Mouse (Mus musculus): ENCODE measurements around the gene Smarcc2. TPM values are rescaled to one million over a fixed set of nuclear protein-coding genes. Genes with fewer than 3 reads are reported as not detected.
"Not testable (repeated sequence)": the region's sequence is repeated elsewhere in the genome, so short reads cannot be mapped to it uniquely, and the experiment has no call there.

The Smarcc2 gene
- polyA plus RNA-seq, 1 experiment from 2014 or later, result 34.9 TPM

DNA sequence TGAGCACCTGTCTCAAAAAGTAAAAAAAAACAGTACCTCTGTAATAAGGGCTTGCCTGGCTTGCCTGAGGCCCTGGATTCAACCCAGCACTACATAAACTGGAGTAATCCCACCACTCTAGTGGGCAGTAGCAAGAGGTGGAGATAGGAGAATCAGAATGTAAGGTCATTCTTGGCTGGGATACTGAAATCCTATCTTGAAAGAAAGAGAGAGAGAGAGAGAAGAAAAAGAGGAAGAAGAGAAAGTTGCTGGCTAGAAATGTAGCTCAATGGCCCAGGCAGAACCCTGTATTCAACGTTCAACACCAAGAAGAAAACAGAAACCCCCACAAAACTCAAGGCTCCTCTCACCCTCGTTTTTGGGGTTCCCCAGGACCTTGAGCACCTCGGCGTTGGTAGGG is 36.9 kb downstream of the Smarcc2 start:
- H3K4me1 ChIP-seq, result peaks cover 64% of the 10 kb centered on the region
- 0 out of 2 replicates have a peak overlapping the region, but pooled peaks have one; percentile 28 for H3K9ac ChIP-seq
- WGBS (ENCODE audit: insufficient replicate concordance), result 60% methylated on average over 4 of the region's 4 CpGs
- peaks cover 15% of the 10 kb centered on the region for H3K36me3 ChIP-seq
- H3K27ac ChIP-seq, result no peak overlapping the region
- no peaks in the 10 kb centered on the region for H3K9me3 ChIP-seq (replicated peaks)
- no peaks in the 10 kb centered on the region for H3K27me3 ChIP-seq (replicated peaks)
- H3K4me2 ChIP-seq, result no peak overlapping the region
- no peak overlapping the region for H3K4me3 ChIP-seq
- ATAC-seq, result no peak

DNA sequence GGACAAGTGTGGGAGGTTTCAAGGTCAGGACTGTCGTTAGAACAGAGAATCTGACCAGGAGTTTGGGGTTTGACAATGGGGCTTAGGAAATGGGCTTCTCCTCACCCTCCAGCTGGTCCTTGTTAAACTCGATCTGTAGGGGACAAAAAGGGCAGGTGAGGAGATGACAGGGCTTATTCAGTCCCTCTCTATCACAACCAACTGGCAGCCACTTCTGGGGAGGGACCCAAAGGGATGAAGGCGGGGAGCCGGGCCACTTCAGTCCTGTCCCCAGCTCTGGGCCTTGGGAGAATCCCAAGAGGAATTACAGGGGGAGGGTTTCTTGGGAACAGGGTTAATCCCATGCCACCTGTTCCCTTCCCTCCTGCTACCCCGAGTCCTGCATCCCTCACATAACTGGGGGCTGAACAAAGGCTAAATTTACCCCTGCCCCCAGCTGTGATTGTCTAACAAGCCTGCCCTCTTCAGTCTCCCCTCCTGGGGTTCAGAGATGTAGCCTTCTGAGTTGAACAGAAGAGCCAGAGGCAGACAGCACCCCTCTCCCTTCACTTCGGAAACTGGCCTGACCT is 37.5 kb downstream of the Smarcc2 start:
- H3K4me3 ChIP-seq, result no peak overlapping the region

DNA sequence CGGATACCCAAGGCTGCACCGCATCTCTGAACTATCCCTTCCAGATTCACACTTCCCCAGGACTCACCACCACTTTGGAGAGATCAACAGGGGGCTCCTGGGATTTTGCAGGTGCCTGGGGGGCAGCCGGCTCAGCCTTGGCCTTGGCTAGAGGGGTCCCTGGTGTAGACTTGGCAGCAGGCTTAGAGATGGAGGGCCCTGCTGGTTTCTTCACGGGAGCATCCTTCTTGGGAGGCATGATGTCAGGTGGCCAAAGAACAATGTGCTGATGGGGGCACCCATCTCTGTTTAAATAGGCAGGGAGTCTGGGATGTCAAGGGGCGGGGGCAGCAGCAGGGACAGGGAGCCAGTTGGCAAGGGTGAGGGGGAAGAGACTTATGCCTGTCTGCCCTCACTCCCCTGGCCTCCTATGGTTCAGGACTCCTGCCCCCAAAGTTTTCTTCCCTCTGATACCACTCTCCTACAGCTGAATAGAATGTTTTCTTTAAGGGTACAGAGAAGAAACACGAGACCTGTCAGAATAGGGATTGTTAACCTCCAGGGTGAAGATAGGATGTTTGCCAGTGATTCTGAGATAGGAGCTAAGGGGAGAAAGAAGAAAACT is 38.2 kb downstream of the Smarcc2 start:
- no peak for ATAC-seq
- H3K9ac ChIP-seq, result peak overlapping the region; percentile 17; the same call in 1 of the 2 replicates

More for the DNA sequence above, 37.5 kb downstream of the Smarcc2 start:
- H3K4me1 ChIP-seq, result peaks cover 57% of the 10 kb centered on the region
- no peaks in the 10 kb centered on the region for H3K27me3 ChIP-seq (replicated peaks)
- H3K4me2 ChIP-seq, result no peak overlapping the region
- H3K9ac ChIP-seq, result no peak overlapping the region
- no peaks in the 10 kb centered on the region for H3K9me3 ChIP-seq (replicated peaks)
- 62% methylated on average over 6 of the region's 6 CpGs for WGBS (ENCODE audit: insufficient replicate concordance)
- no peak for ATAC-seq
- no peak overlapping the region for H3K27ac ChIP-seq
- H3K36me3 ChIP-seq, result peaks cover 8% of the 10 kb centered on the region

DNA sequence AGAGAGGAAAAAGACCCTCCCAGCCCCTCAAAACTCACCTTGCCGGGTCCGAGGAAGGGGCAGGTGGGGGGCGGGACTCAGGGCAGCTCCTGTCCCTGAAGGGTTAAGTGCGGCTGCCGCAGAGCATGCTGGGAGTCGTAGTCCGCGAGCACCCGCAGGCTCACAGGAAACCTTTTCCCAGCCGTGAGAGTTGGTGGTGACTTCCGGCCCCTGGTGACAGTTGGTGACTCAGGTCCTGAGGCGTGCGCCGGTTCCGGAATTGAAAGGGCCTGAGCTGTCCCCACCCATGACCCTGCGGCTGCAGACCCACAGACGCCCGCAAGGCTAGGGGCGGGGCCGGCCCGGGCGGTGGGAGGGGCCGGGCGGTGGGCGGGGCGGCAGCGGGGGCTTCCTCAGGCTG is 39.5 kb downstream of the Smarcc2 start, which contains the start of gene Myl6b:
Gene Myl6b, minus strand, starts transcription at position 96 of the 400 bp plus-strand sequence.
- ATAC-seq, result peak; percentile 88
- H3K4me1 ChIP-seq, result peaks cover 62% of the 10 kb centered on the region
- no peaks in the 10 kb centered on the region for H3K9me3 ChIP-seq (replicated peaks)
- peak within 1 kb of the TSS; percentile 71 for H3K9ac ChIP-seq
- 0% methylated on average over 27 of the region's 27 CpGs for WGBS (ENCODE audit: insufficient replicate concordance)
- no peaks in the 10 kb centered on the region for H3K27me3 ChIP-seq (replicated peaks)
- peak within 1 kb of the TSS; percentile 64 for H3K4me3 ChIP-seq
- peak within 1 kb of the TSS; percentile 91 for H3K4me2 ChIP-seq
- H3K36me3 ChIP-seq, result no peaks in the 10 kb centered on the region
- peak within 1 kb of the TSS; percentile 79 for H3K27ac ChIP-seq

More for the DNA sequence above, 38.2 kb downstream of the Smarcc2 start:
- Histone ChIP-seq H3K9me3 (replicated peaks) (no peaks in the 10 kb centered on the region), H3K4me3 (no peak overlapping the region), H3K27me3 (replicated peaks) (no peaks in the 10 kb centered on the region), H3K4me2 (no peak overlapping the region), H3K4me1 (peaks cover 57% of the 10 kb centered on the region), H3K27ac (no peak overlapping the region), H3K36me3 (peaks cover 2% of the 10 kb centered on the region)
- 59% methylated on average over 6 of the region's 6 CpGs for WGBS (ENCODE audit: insufficient replicate concordance)

DNA sequence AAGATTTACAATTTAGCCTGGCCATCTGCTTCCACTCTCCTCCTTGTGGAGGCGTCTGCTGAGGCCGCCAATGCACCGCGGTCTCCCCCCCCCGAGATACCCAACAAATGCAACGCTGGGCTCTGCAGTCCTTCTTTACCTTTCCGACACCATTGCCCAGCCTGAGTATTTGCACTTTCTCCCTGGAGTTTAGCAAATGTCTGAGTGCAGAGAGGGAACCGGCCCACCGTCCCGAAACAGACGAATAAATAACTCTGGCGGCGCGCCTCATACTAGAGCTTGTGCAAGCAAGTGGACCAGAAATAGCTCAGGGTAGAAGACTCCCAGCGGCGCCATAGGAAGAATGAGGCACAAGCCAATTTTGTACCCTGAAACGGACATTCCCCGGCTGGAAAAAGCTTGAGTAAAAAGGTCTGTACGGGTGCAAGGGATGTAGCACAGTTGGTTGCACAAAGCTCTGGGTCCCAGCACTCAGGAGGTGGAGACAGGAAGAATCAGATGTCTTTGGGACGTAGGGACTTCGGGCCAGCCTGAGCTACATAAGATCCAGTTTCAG is 40.1 kb downstream of the Smarcc2 start:
- Histone ChIP-seq H3K36me3 (no peaks in the 10 kb centered on the region), H3K9ac (peak overlapping the region; percentile 71), H3K4me3 (peak overlapping the region; percentile 64), H3K27me3 (replicated peaks) (no peaks in the 10 kb centered on the region), H3K4me2 (peak overlapping the region; percentile 91), H3K4me1 (peaks cover 68% of the 10 kb centered on the region), H3K9me3 (replicated peaks) (no peaks in the 10 kb centered on the region), H3K27ac (peak overlapping the region; percentile 79)
- peak; percentile 51 for ATAC-seq
- under 1% methylated on average over 21 of the region's 21 CpGs for WGBS (ENCODE audit: insufficient replicate concordance)

- H3K27me3 ChIP-seq (replicated peaks), result no peaks in the 10 kb centered on the region
- WGBS (ENCODE audit: insufficient replicate concordance), result 59% methylated on average over 5 of the region's 5 CpGs
- H3K9me3 ChIP-seq (replicated peaks), result no peaks in the 10 kb centered on the region
- H3K27ac ChIP-seq, result peak overlapping the region; percentile 62; the same call in 1 of the 2 replicates
- peaks cover 62% of the 10 kb centered on the region for H3K4me1 ChIP-seq
- no peak overlapping the region for H3K4me3 ChIP-seq
- no peak for ATAC-seq
- no peak overlapping the region for H3K9ac ChIP-seq
- peaks cover 4% of the 10 kb centered on the region; the same call in 1 of the 2 replicates for H3K36me3 ChIP-seq
- no peak overlapping the region for H3K4me2 ChIP-seq
These were observed 43.3 kb downstream of the Smarcc2 start for GRCm38 (mm10) chr10:128502341-128502740.

- Histone ChIP-seq H3K4me2 (no peak overlapping the region), H3K4me3 (no peak overlapping the region), H3K27me3 (replicated peaks) (no peaks in the 10 kb centered on the region), H3K36me3 (peaks cover 4% of the 10 kb centered on the region; the same call in 1 of the 2 replicates), H3K27ac (no peak overlapping the region), H3K9me3 (replicated peaks) (no peaks in the 10 kb centered on the region), H3K9ac (no peak overlapping the region), H3K4me1 (peaks cover 50% of the 10 kb centered on the region)
- no peak for ATAC-seq
- 80% methylated on average over 8 of the region's 8 CpGs for WGBS (ENCODE audit: insufficient replicate concordance)
These were observed 44.5 kb downstream of the Smarcc2 start for GRCm38 (mm10) chr10:128503532-128503931.

- Histone ChIP-seq H3K4me2 (peak overlapping the region; percentile 49; the same call in 1 of the 2 replicates), H3K4me1 (peaks cover 50% of the 10 kb centered on the region), H3K36me3 (peaks cover 4% of the 10 kb centered on the region; the same call in 1 of the 2 replicates), H3K9me3 (replicated peaks) (no peaks in the 10 kb centered on the region), H3K27ac (peak overlapping the region; percentile 78), H3K27me3 (replicated peaks) (no peaks in the 10 kb centered on the region), H3K9ac (peak overlapping the region; percentile 47), H3K4me3 (no peak overlapping the region)
- no peak for ATAC-seq
- 56% methylated on average over 3 of the region's 3 CpGs for WGBS (ENCODE audit: insufficient replicate concordance)
These were observed 45.0 kb downstream of the Smarcc2 start for GRCm38 (mm10) chr10:128504012-128504411.

- peak overlapping the region; percentile 78 for H3K27ac ChIP-seq
- peak overlapping the region; percentile 49 for H3K4me2 ChIP-seq
These were observed 45.8 kb downstream of the Smarcc2 start for GRCm38 (mm10) chr10:128504641-128505370.

DNA sequence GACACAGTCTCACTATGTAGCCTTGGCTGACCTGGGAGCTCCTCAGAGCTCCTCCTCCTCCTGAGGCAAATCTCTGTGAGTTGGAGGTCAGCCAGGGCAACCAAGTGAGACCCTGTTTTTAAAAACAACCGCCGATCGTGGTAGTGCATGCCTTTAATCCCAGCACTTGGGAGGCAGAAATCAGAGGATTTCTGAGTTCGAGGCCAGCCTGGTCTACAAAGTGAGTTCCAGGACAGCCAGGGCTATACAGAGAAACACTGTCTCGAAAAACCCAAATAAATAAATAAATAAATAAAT is 46.3 kb downstream of the Smarcc2 start:
- H3K9me3 ChIP-seq (replicated peaks); H3K4me3 ChIP-seq; ATAC-seq; H3K27me3 ChIP-seq (replicated peaks): not testable (repeated sequence)
- 79% methylated on average over 5 of the region's 5 CpGs for WGBS (ENCODE audit: insufficient replicate concordance)
- H3K36me3 ChIP-seq, result peaks cover 16% of the 10 kb centered on the region
- H3K4me2 ChIP-seq, result peak overlapping the region; percentile 49; the same call in 1 of the 2 replicates
- H3K4me1 ChIP-seq, result peaks cover 46% of the 10 kb centered on the region
- 0 out of 2 replicates have a peak overlapping the region, but pooled peaks have one; percentile 47 for H3K9ac ChIP-seq
- peak overlapping the region; percentile 78 for H3K27ac ChIP-seq

More at GRCm38 (mm10) chr10:128504641-128505370, 45.8 kb downstream of the Smarcc2 start:
- Histone ChIP-seq H3K4me1 (peaks cover 46% of the 10 kb centered on the region), H3K9ac (peak overlapping the region; percentile 47; the same call in 1 of the 2 replicates), H3K27me3 (replicated peaks) (no peaks in the 10 kb centered on the region), H3K9me3 (replicated peaks) (no peaks in the 10 kb centered on the region), H3K4me3 (no peak overlapping the region), H3K36me3 (peaks cover 11% of the 10 kb centered on the region)
- peak; percentile 28 for ATAC-seq
- WGBS (ENCODE audit: insufficient replicate concordance), result 24% methylated on average over 9 of the region's 9 CpGs

GRCm38 (mm10) chr10:128505974-128506373 is 46.9 kb downstream of the Smarcc2 start:
- Histone ChIP-seq H3K4me3 (no peak overlapping the region), H3K27ac (no peak overlapping the region), H3K4me1 (peaks cover 48% of the 10 kb centered on the region), H3K36me3 (peaks cover 21% of the 10 kb centered on the region), H3K27me3 (replicated peaks) (no peaks in the 10 kb centered on the region), H3K4me2 (no peak overlapping the region), H3K9ac (no peak overlapping the region), H3K9me3 (replicated peaks) (no peaks in the 10 kb centered on the region)
- 93% methylated on average over 14 of the region's 14 CpGs for WGBS (ENCODE audit: insufficient replicate concordance)
- ATAC-seq, result no peak
